Mouse (Mus musculus): Measurements from ENCODE around the gene Hsd17b10.
A peak's percentile ranks its signal among the peaks of the same experiment; 100 is the strongest.

The Hsd17b10 gene

GRCm38 (mm10) chrX:152001737-152002710 lies at the start of gene Hsd17b10:
TSS of gene Hsd17b10 (plus strand) at chrX:152001845.
- DNase-seq (ENCODE audit: low spot score): peak; percentile 35

GRCm38 (mm10) chrX:151999006-151999710 lies 2.5 kb upstream of the Hsd17b10 start:
- DNase-seq (ENCODE audit: low spot score): no peak

GRCm38 (mm10) chrX:152001182-152001684 lies 412 bp upstream of the Hsd17b10 start:
- no peak for DNase-seq (ENCODE audit: low spot score)

- DNase-seq (ENCODE audit: low spot score): no peak
These were observed 1.2 kb downstream of the Hsd17b10 start for GRCm38 (mm10) chrX:152002865-152003264.

- DNase-seq (ENCODE audit: low spot score): no peak
These were observed 6.2 kb downstream of the Hsd17b10 start for GRCm38 (mm10) chrX:152007863-152008262.

- no peak for DNase-seq (ENCODE audit: low spot score)
These were observed 14.1 kb downstream of the Hsd17b10 start for GRCm38 (mm10) chrX:152015752-152016150.

GRCm38 (mm10) chrX:152016151-152017145 lies 14.8 kb downstream of the Hsd17b10 start, which contains the start of the genes Ribc1 and Smc1a:
TSS of gene Ribc1 (minus strand) at chrX:152016295.
TSS of gene Smc1a (plus strand) at chrX:152016428.
- peak; percentile 53 for DNase-seq (ENCODE audit: low spot score)

- no peak for DNase-seq (ENCODE audit: low spot score)
These were observed 15.5 kb downstream of the Hsd17b10 start for GRCm38 (mm10) chrX:152017186-152017585.

GRCm38 (mm10) chrX:152019294-152019693 lies 17.6 kb downstream of the Hsd17b10 start:
- no peak for DNase-seq (ENCODE audit: low spot score)

- no peak for DNase-seq (ENCODE audit: low spot score)
These were observed 38.2 kb downstream of the Hsd17b10 start for GRCm38 (mm10) chrX:152039865-152040264.

GRCm38 (mm10) chrX:152047230-152047629 lies 45.6 kb downstream of the Hsd17b10 start:
- no peak for DNase-seq (ENCODE audit: low spot score)

- no peak for DNase-seq (ENCODE audit: low spot score)
These were observed 50.9 kb downstream of the Hsd17b10 start for GRCm38 (mm10) chrX:152052546-152052945.

All from ovary, postnatal 10 days (tissue).